Mouse (Mus musculus): ENCODE results near the gene Mturn. TPM values are rescaled to one million over a fixed set of nuclear protein-coding genes. Genes with fewer than 3 reads are reported as not detected.

Mturn gene
- polyA plus RNA-seq, 1 experiment, result 2.4 TPM

- 79% methylated on average over 9 of the region's 9 CpGs for WGBS
- no peak for DNase-seq (ENCODE audit: low read depth, low spot score)
Observed at GRCm38 (mm10) chr6:54720512-54721251, 39.3 kb downstream of the Mturn start.

GRCm38 (mm10) chr6:54721252-54721635 is 39.8 kb downstream of the Mturn start:
- 92% methylated on average over 4 of the region's 4 CpGs for WGBS
- no peak for DNase-seq (ENCODE audit: low read depth, low spot score)

- no peak for DNase-seq (ENCODE audit: low read depth, low spot score)
- WGBS, result 80% methylated on average over 6 of the region's 6 CpGs
Observed at GRCm38 (mm10) chr6:54726309-54726708, 44.9 kb downstream of the Mturn start.

GRCm38 (mm10) chr6:54726796-54727195 is 45.4 kb downstream of the Mturn start:
- 83% methylated on average over 6 of the region's 6 CpGs for WGBS

GRCm38 (mm10) chr6:54727416-54727815 is 46.0 kb downstream of the Mturn start:
- WGBS, result 84% methylated on average over 5 of the region's 5 CpGs
- DNase-seq (ENCODE audit: low read depth, low spot score), result no peak

More at GRCm38 (mm10) chr6:54726796-54727195, 45.4 kb downstream of the Mturn start:
- DNase-seq (ENCODE audit: low read depth, low spot score), result no peak

- WGBS, result 86% methylated on average over 2 of the region's 2 CpGs
- DNase-seq (ENCODE audit: low read depth, low spot score), result no peak
Observed at GRCm38 (mm10) chr6:54729451-54730105, 48.2 kb downstream of the Mturn start.

GRCm38 (mm10) chr6:54731726-54732125 is 50.3 kb downstream of the Mturn start:
- no peak for DNase-seq (ENCODE audit: low read depth, low spot score)
- WGBS, result 57% methylated on average over 3 of the region's 3 CpGs

GRCm38 (mm10) chr6:54732721-54733120 is 51.3 kb downstream of the Mturn start:
- no peak for DNase-seq (ENCODE audit: low read depth, low spot score)
- WGBS, result 65% methylated on average over 7 of the region's 7 CpGs

- 72% methylated on average over 9 of the region's 9 CpGs for WGBS
- DNase-seq (ENCODE audit: low read depth, low spot score), result no peak
Observed at GRCm38 (mm10) chr6:54736126-54736525, 54.7 kb downstream of the Mturn start.

- 37% methylated on average over 3 of the region's 3 CpGs for WGBS
- DNase-seq (ENCODE audit: low read depth, low spot score), result no peak
Observed at GRCm38 (mm10) chr6:54737255-54737654, 55.8 kb downstream of the Mturn start.

- WGBS, result 59% methylated on average over 3 of the region's 3 CpGs
- no peak for DNase-seq (ENCODE audit: low read depth, low spot score)
Observed at GRCm38 (mm10) chr6:54737684-54738083, 56.3 kb downstream of the Mturn start.

GRCm38 (mm10) chr6:54749056-54749455 is 67.6 kb downstream of the Mturn start:
- WGBS, result 79% methylated on average over 7 of the region's 7 CpGs
- DNase-seq (ENCODE audit: low read depth, low spot score), result no peak

- WGBS, result 67% methylated on average over 4 of the region's 4 CpGs
- no peak for DNase-seq (ENCODE audit: low read depth, low spot score)
Observed at GRCm38 (mm10) chr6:54751621-54752020, 70.2 kb downstream of the Mturn start.

- 7% methylated on average over 3 of the region's 3 CpGs for WGBS
- no peak for DNase-seq (ENCODE audit: low read depth, low spot score)
Observed at GRCm38 (mm10) chr6:54752076-54752475, 70.7 kb downstream of the Mturn start.

Other genes with a start within 250 kb of the Mturn start
- gene Scrn1, start 115.1 kb upstream of the Mturn start, polyA plus RNA-seq (2012; rRNA removed), result 1.1 TPM in 2 replicates
- 5.7 and 6.8 TPM in 2 replicates for gene Plekha8, start 86.5 kb upstream of the Mturn start, polyA plus RNA-seq (2012; rRNA removed)
- gene Fkbp14, start 84.3 kb upstream of the Mturn start, polyA plus RNA-seq (2012; rRNA removed), result 2.2 and 2.6 TPM in 2 replicates
- 7.1 and 8.3 TPM in 2 replicates for gene Znrf2, start 135.3 kb downstream of the Mturn start, polyA plus RNA-seq (2012; rRNA removed)

All from large intestine, adult 2 months (tissue).